Mouse (Mus musculus) brain, embryonic 14.5 days (tissue): ENCODE measurements around the gene Elmo1.

Experiments
- CTCF ChIP-seq: fragments of 200-500 bp; IDR thresholded peaks from 2 replicates; pipeline ENCODE4 v1.5.1; 2012; ENCODE audit warnings: inconsistent platforms, mild to moderate bottlenecking, moderate library complexity, borderline replicate concordance; ENCODE audit not compliant: insufficient read depth, insufficient read length; ENCODE audit errors: extremely low read depth
- POLR2A ChIP-seq: fragments of 200-500 bp; IDR thresholded peaks from 2 replicates; pipeline ENCODE4 v1.6.1; 2012; ENCODE audit warnings: mild to moderate bottlenecking, inconsistent platforms, borderline replicate concordance; ENCODE audit not compliant: poor library complexity, insufficient read depth, insufficient read length, severe bottlenecking; ENCODE audit errors: extremely low read depth

GRCm38 (mm10) chr13:20099546-20099945 is 9.2 kb downstream of the Elmo1 start:
- TF ChIP-seq CTCF (no peak), POLR2A (no peak)
